Mouse (Mus musculus): ENCODE results near the gene Oas2. TPM values are rescaled to one million over a fixed set of nuclear protein-coding genes. Genes with fewer than 3 reads are reported as not detected.

Gene Oas2
- polyA plus RNA-seq, 1 experiment = 0.80 TPM

DNA sequence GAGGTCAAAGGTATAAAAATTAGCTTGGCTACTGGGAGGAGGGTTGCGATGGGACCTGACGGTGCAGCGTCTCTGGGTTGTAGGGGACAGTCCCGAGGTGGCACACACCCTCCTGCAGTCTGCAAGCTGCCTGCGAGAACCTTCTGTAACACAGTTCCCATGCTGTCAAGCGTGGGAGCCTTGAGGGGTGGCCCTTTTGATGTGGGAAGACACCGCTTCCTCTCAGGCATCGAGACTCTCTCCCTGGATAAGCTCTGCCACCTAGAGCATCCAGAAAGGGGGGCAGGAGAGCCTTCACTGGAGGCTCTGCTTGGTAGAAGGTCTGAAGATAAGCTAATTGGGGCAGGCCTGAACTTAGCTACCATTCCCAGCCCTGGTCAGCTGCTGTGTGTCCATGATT lies 64.0 kb downstream of the Oas2 start:
- TF ChIP-seq POLR2A (IDR thresholded peaks at IDR 0.05; ENCODE audit: borderline replicate concordance, insufficient read depth, low read length) = no peak
- TF ChIP-seq CTCF (IDR thresholded peaks at IDR 0.05; ENCODE audit: borderline replicate concordance, insufficient read depth, low read depth, low read length) = no peak
- Histone ChIP-seq H3K27me3 (ENCODE audit: control insufficient read depth, insufficient read depth, low read length) (no peaks in the 10 kb centered on the region), H3K4me1 (ENCODE audit: control insufficient read depth, insufficient read depth, low read length) (peaks cover 12% of the 10 kb centered on the region; the same call in 1 of the 2 replicates), H3K4me3 (replicated peaks; ENCODE audit: insufficient read depth, low read depth, low read length) (no peak overlapping the region), H3K27ac (ENCODE audit: insufficient read depth, low read length) (no peak overlapping the region)
- DNase-seq = no peak
- WGBS = 86% methylated on average over 8 of the region's 8 CpGs

DNA sequence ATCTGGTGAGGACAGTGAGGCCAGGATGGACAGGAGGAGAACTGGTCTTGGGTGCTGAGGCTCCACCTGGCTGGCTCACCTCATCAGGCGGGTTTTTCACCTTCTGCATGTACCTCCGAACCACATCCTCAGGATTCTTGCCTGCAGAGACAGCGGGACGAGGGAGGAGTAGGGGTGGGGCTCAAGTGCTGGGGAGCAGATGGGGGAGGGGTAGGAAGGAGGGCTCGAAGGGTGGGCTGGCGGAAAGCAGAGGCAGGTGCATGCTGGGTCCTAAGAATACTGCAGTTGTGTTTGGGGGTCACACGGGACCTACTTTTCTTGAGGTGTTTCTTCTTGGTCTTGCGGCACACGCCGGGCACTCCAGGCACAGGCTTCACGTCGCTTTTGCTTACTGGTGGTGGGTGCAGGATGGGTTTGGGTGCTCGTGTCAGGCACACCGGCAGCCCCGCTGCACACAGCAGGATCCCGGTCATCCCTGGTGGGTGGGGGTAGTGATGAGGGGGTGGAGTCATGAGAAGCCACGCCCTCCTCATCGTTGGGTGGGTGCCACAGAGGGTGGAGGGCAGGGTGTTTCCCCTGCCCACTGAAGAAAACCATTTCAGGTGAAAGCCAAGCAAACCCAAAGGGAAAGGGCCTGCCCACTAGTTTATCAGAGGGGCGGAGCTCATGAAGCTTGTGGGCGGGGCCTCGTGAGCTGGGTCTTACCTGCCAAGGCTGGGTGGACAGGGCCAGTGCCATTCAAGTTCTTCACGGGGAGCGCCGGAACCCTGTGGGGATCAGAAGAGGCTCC lies 66.5 kb downstream of the Oas2 start:
- H3K27me3 ChIP-seq (ENCODE audit: control insufficient read depth, insufficient read depth, low read length) = no peaks in the 10 kb centered on the region
- peak in 1 of 2 experiments; percentile 8 for DNase-seq
- TF ChIP-seq POLR2A (IDR thresholded peaks at IDR 0.05; ENCODE audit: borderline replicate concordance, insufficient read depth, low read length) (no peak), CTCF (IDR thresholded peaks at IDR 0.05; ENCODE audit: borderline replicate concordance, insufficient read depth, low read depth, low read length) (no peak)
- peaks cover 11% of the 10 kb centered on the region; the same call in 1 of the 2 replicates for H3K4me1 ChIP-seq (ENCODE audit: control insufficient read depth, insufficient read depth, low read length)
- H3K27ac ChIP-seq (ENCODE audit: insufficient read depth, low read length) = no peak overlapping the region
- WGBS = 47% methylated on average over 24 of the region's 24 CpGs
- no peak overlapping the region for H3K4me3 ChIP-seq (replicated peaks; ENCODE audit: insufficient read depth, low read depth, low read length)

DNA sequence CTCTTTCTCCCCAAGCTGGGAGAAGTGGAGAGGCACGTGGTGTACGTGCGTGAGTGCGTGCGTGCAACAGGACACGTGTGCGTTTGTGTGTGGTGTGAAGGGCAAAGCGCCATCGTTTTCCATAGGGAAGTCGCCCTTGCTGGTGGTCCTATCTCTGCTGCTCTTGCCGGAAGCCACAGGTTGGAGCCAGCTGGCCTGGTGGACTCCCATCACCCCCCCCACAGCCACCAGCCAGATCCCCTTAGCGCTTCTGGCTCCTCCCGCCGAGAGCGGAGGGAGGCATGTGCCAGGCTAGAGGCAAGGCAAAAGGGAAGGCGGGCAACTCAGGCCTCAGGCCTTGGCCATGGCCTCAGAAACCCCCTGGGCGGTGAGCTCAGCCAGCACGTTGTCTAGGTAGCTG lies 68.7 kb downstream of the Oas2 start:
- H3K4me1 ChIP-seq (ENCODE audit: control insufficient read depth, insufficient read depth, low read length) = peaks cover 11% of the 10 kb centered on the region; the same call in 1 of the 2 replicates
- H3K27ac ChIP-seq (ENCODE audit: insufficient read depth, low read length) = no peak overlapping the region
- WGBS = 41% methylated on average over 18 of the region's 18 CpGs
- TF ChIP-seq POLR2A (IDR thresholded peaks at IDR 0.05; ENCODE audit: borderline replicate concordance, insufficient read depth, low read length) (no peak), CTCF (IDR thresholded peaks at IDR 0.05; ENCODE audit: borderline replicate concordance, insufficient read depth, low read depth, low read length) (no peak)
- H3K4me3 ChIP-seq (replicated peaks; ENCODE audit: insufficient read depth, low read depth, low read length) = no peak overlapping the region
- DNase-seq = peak in 1 of 2 experiments; percentile 37
- no peaks in the 10 kb centered on the region for H3K27me3 ChIP-seq (ENCODE audit: control insufficient read depth, insufficient read depth, low read length)

Other genes with a start within 250 kb of the Oas2 start
- gene Plbd2, start 246.2 kb downstream of the Oas2 start, polyA plus RNA-seq (2012; rRNA removed) = 49.0 and 53.5 TPM in 2 replicates
- gene Slc8b1, start 238.7 kb downstream of the Oas2 start, polyA plus RNA-seq (2012; rRNA removed) = 8.2 TPM in 2 replicates
- 47.3 and 56.6 TPM in 2 replicates for gene Tpcn1, start 161.2 kb downstream of the Oas2 start, polyA plus RNA-seq (2012; rRNA removed)
- 1.8 and 2.0 TPM in 2 replicates for gene Iqcd, start 160.8 kb downstream of the Oas2 start, polyA plus RNA-seq (2012; rRNA removed)
- 43.7 and 47.3 TPM in 2 replicates for gene Rita1, start 137.3 kb downstream of the Oas2 start, polyA plus RNA-seq (2012; rRNA removed)
- 24.1 and 25.4 TPM in 2 replicates for gene Ddx54, start 137.1 kb downstream of the Oas2 start, polyA plus RNA-seq (2012; rRNA removed)
- 0.24 and 0.31 TPM in 2 replicates for gene Cfap73, start 115.6 kb downstream of the Oas2 start, polyA plus RNA-seq (2012; rRNA removed)
- gene Rasal1, start 101.0 kb downstream of the Oas2 start, polyA plus RNA-seq (2012; rRNA removed) = 24.7 and 30.5 TPM in 2 replicates
- 123 and 127 TPM in 2 replicates for gene Dtx1, start 37.9 kb downstream of the Oas2 start, polyA plus RNA-seq (2012; rRNA removed)
- 0.08 TPM in 2 replicates for gene Oas3, start 27.8 kb upstream of the Oas2 start, polyA plus RNA-seq (2012; rRNA removed)
- not detected in 2 replicates for gene Oas1e, start 45.7 kb upstream of the Oas2 start, polyA plus RNA-seq (2012; rRNA removed)
- 1.2 and 2.0 TPM in 2 replicates for gene Oas1c, start 62.7 kb upstream of the Oas2 start, polyA plus RNA-seq (2012; rRNA removed)
- not detected in 2 replicates for gene Oas1f, start 97.5 kb upstream of the Oas2 start, polyA plus RNA-seq (2012; rRNA removed)
- gene Oas1h, start 111.6 kb upstream of the Oas2 start, polyA plus RNA-seq (2012; rRNA removed) = not detected in 2 replicates
- 0.35 and 0.47 TPM in 2 replicates for gene Oas1g, start 137.8 kb upstream of the Oas2 start, polyA plus RNA-seq (2012; rRNA removed)
- 1.6 and 1.9 TPM in 2 replicates for gene Oas1a, start 157.7 kb upstream of the Oas2 start, polyA plus RNA-seq (2012; rRNA removed)
- not detected in 2 replicates for gene Oas1d, start 164.7 kb upstream of the Oas2 start, polyA plus RNA-seq (2012; rRNA removed)

All from cerebellum, adult 2 months (tissue).